Mouse (Mus musculus) liver, embryonic 14.5 days (tissue): ENCODE measurements around the gene F2. TPM values are rescaled to one million over a fixed set of nuclear protein-coding genes. Genes with fewer than 3 reads are reported as not detected.

Experiments
- ATAC-seq: fragments of 200-750 bp; cut with Nextera tagmentation; 2 replicates; pipeline ENCODE4 v1.8.0; 2017; ENCODE audit warnings: moderate number of reproducible peaks, mild to moderate bottlenecking, moderate library complexity; ENCODE audit not compliant: insufficient read depth
- DNase-seq, 3 experiments: peaks; one replicate each; pipeline ENCODE4 v3.0.0-alpha.2; 2012 to 2013; ENCODE audit warnings: low read depth in 3 of 3, low spot score in 3 of 3
- H3K27ac ChIP-seq: fragments of 300-500 bp; sonication (generic); 2 replicates; pipeline ENCODE4 v1.5.1; 2014; ENCODE audit warnings: moderate library complexity, mild to moderate bottlenecking, control low read depth, inconsistent platforms
- H3K27me3 ChIP-seq: fragments of 300-500 bp; sonication (generic); 2 replicates; pipeline ENCODE4 v1.6.1; 2014; ENCODE audit warnings: mild to moderate bottlenecking, low read length, moderate library complexity; ENCODE audit not compliant: control insufficient read depth, insufficient read depth
- H3K36me3 ChIP-seq: fragments of 300-500 bp; sonication (generic); replicated peaks from 2 replicates; pipeline ENCODE4 v1.6.1; 2014; ENCODE audit warnings: low read depth; ENCODE audit not compliant: control insufficient read depth, insufficient read depth
- H3K4me1 ChIP-seq, 2 experiments: fragments of 200-500 bp in 1 of 2; fragments of 300-500 bp in 1 of 2; sonication (generic) in 1 of 2; replicated peaks; 2 replicates each; pipeline ENCODE4 v1.6.1; 2012 to 2014; ENCODE audit warnings: antibody characterized with exemption in 1 of 2, inconsistent platforms in 1 of 2, low read length in 1 of 2; ENCODE audit not compliant: control insufficient read depth in 2 of 2, insufficient read depth in 2 of 2
- H3K4me2 ChIP-seq: fragments of 300-500 bp; sonication (generic); 2 replicates; pipeline ENCODE4 v1.6.1; 2014; ENCODE audit warnings: low read depth, mild to moderate bottlenecking, control low read depth, moderate library complexity
- H3K4me3 ChIP-seq, 2 experiments: fragments of 200-500 bp in 1 of 2; fragments of 300-500 bp in 1 of 2; sonication (generic) in 1 of 2; 2 replicates each; pipeline ENCODE4 v1.5.1; 2012 to 2014; ENCODE audit warnings: low read depth in 2 of 2, low read length in 2 of 2, mild to moderate bottlenecking in 2 of 2, control low read depth in 1 of 2, inconsistent platforms in 1 of 2, moderate library complexity in 1 of 2; ENCODE audit not compliant: insufficient read depth in 1 of 2
- H3K9ac ChIP-seq: fragments of 300-500 bp; sonication (generic); replicated peaks from 2 replicates; pipeline ENCODE4 v1.6.1; 2014; ENCODE audit warnings: mild to moderate bottlenecking, control low read depth, moderate library complexity
- H3K9me3 ChIP-seq: fragments of 300-500 bp; sonication (generic); 2 replicates; pipeline ENCODE4 v1.6.1; 2016; ENCODE audit warnings: low read length, mixed read lengths; ENCODE audit not compliant: control insufficient read depth
- CTCF ChIP-seq: IDR thresholded peaks from 2 replicates; pipeline ENCODE4 v1.5.1; 2016; ENCODE audit warnings: antibody characterized with exemption, low read depth, control low read depth
- EP300 ChIP-seq: IDR thresholded peaks from 2 replicates; pipeline ENCODE4 v1.6.1; 2016; ENCODE audit warnings: antibody characterized with exemption, low read depth
- WGBS: fragments of 180-500 bp; shearing (Covaris S2); extraction: QIAGEN DNeasy Blood & Tissue Kit; methylation state at CpG from one replicate; pipeline ENCODE4 v1.1.7; 2014; ENCODE audit not compliant: insufficient replicate concordance; 5-methylcytosine and 5-hydroxymethylcytosine counted together
- polyA plus RNA-seq, 2 experiments: library from polyadenylated mRNA; depleted of rRNA in 1 of 2; stranded (reverse) in 1 of 2; unstranded in 1 of 2; fragments of >200 nt; fragmentation: Nextera tagmentation in 1 of 2; extraction: Ambion mirVana in 1 of 2; gene quantifications; 2 replicates each; pipeline versions ENCODE4 v1.2.1 to v1.2.3; 2012 to 2014

Gene F2
- polyA plus RNA-seq, 2 experiments, result 202 to 203 TPM

DNA sequence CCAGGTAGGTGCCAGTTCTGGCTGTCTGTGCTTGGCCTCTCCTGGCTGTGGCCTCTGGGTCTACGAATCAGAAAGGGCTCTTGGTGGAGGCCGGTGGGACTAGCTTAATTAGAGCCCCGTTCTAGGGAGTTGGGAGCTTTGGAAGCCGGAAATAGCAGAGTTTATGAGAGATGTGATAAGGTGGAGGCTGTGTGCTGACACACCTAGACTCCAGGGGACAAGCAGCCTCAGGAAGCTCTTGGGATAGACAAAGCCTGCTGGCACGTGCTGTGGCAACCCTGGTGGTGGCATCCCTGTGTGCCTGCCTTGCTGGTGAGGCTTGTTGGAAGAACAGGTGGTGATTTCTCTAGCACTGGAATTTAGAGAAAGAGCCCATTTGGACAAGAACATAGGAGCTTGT, 19.2 kb upstream of the F2 start:
- no peak overlapping the region for H3K4me3 ChIP-seq
- H3K4me2 ChIP-seq, result no peak overlapping the region
- TF ChIP-seq CTCF (no peak), EP300 (no peak)
- DNase-seq (no peak), ATAC-seq (no peak)
- peaks cover 16% of the 10 kb centered on the region for H3K36me3 ChIP-seq
- no peaks in the 10 kb centered on the region for H3K27me3 ChIP-seq
- H3K9ac ChIP-seq, result no peak overlapping the region
- no peaks in the 10 kb centered on the region for H3K9me3 ChIP-seq
- 71% methylated on average over 5 of the region's 5 CpGs for WGBS
- H3K4me1 ChIP-seq, result peaks cover 4 to 5% of the 10 kb centered on the region in 2 experiments
- H3K27ac ChIP-seq, result no peak overlapping the region

- no peak for TF ChIP-seq CTCF
- no peak for TF ChIP-seq EP300
- H3K36me3 ChIP-seq, result peaks cover 16% of the 10 kb centered on the region
- H3K27me3 ChIP-seq, result no peaks in the 10 kb centered on the region
- H3K4me2 ChIP-seq, result no peak overlapping the region
- WGBS, result 70% methylated on average over 6 of the region's 6 CpGs
- H3K4me1 ChIP-seq, result peaks cover 10% of the 10 kb centered on the region in 2 experiments
- ATAC-seq, result no peak
- DNase-seq, result no peak
- no peak overlapping the region for H3K4me3 ChIP-seq
- no peaks in the 10 kb centered on the region for H3K9me3 ChIP-seq
- no peak overlapping the region for H3K27ac ChIP-seq
- H3K9ac ChIP-seq, result no peak overlapping the region
Measured at GRCm38 (mm10) chr2:91652863-91653262, 16.6 kb upstream of the F2 start.

DNA sequence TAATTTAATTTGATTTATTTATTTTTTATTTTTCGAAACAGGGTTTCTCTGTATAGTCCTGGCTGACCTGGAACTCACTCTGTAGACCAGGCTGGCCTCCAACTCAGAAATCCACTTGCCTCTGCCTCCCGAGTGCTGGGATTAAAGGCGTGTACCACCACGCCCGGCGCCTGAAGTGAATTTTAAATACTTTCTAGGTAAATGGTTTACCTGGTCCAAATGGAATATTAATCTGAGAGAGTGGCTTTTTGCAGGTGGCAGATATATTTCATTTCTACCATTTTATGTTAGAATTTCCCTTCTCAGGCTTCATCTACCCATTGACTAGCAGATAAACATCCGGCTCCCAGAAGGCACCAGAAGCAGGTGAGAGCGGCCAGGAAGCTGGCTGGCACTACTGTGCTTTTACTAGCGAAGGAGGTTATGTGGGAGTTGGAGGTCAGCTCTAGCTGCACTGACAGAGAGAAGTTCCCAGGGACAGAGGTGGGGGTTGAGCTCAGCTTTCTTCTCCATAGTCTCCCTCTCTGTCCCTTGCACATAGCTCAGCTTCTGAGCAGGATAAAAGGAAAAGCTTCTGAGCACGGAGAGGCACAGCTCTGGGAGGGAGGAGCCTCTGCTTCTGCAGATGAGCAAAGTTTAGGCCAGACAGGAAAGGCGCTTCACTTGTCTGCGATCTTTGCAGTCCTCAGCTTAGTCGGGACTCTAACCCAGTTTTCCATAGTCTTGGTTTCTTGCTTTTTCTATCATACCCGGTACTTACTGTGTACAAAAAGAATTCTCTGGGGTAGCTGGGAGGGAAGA, 15.4 kb upstream of the F2 start:
- ATAC-seq, result no peak
- Histone ChIP-seq H3K4me1 (peaks cover 10% of the 10 kb centered on the region in 2 experiments), H3K27ac (no peak overlapping the region), H3K9ac (no peak overlapping the region), H3K27me3 (no peaks in the 10 kb centered on the region), H3K36me3 (peaks cover 18% of the 10 kb centered on the region), H3K4me2 (peak overlapping the region; percentile 96), H3K9me3 (no peaks in the 10 kb centered on the region), H3K4me3 (no peak overlapping the region; a peak in 1 of 4 replicates)
- no peak for DNase-seq
- TF ChIP-seq EP300 (no peak), CTCF (no peak)
- WGBS, result 75% methylated on average over 14 of the region's 14 CpGs

DNA sequence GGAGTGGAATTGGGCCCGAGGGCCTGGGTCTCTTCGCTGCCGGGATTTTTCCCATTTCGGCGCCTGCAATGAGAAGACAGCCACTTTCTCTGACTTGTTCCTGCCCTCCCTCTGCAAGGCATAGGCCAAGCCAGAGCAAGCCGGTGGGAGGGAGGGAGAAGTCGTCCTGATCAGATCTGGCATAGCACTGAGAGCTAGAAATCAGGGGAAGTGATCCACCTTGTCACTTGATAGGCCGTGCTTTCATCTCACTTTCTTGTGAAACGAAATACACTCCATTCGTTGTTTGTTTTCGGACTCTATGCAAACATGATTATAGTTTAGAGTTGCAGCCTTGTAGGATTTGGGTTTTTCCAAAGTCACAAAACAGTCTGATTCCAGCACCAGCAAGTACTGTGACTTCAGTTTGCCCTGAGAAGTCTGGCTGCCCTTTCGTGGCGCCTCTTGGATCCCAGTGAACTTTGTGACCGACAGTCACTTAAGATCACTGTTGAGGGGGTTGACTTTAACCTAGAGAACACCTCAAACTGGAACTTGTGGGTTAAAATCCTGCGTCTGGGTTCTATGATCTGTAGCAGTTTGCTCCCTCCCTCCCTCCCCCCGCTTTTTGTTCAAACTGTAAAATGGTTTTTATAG, 14.3 kb upstream of the F2 start:
- Histone ChIP-seq H3K27ac (peak overlapping the region; percentile 76), H3K4me2 (peak overlapping the region; percentile 96), H3K4me1 (peaks cover 10% of the 10 kb centered on the region in 2 experiments), H3K9ac (peak overlapping the region; percentile 78), H3K36me3 (peaks cover 20% of the 10 kb centered on the region), H3K27me3 (no peaks in the 10 kb centered on the region), H3K9me3 (no peaks in the 10 kb centered on the region), H3K4me3 (peak overlapping the region; percentile 90 to 100)
- DNase-seq, result no peak
- TF ChIP-seq CTCF, result no peak
- TF ChIP-seq EP300, result no peak
- ATAC-seq, result peak; percentile 40
- WGBS, result 8% methylated on average over 16 of the region's 16 CpGs

- DNase-seq, result peak; percentile 98 to 99 (median 99)
- H3K9me3 ChIP-seq, result no peaks in the 10 kb centered on the region
- peak within 1 kb of the TSS; percentile 96 for H3K4me2 ChIP-seq
- no peaks in the 10 kb centered on the region for H3K27me3 ChIP-seq
- under 1% methylated on average over 44 of the region's 44 CpGs for WGBS
- peaks cover 27% of the 10 kb centered on the region for H3K36me3 ChIP-seq
- TF ChIP-seq EP300, result peak; percentile 26; the same call in 1 of the 2 replicates
- TF ChIP-seq CTCF, result no peak
- ATAC-seq, result peak; percentile 92
- peak within 1 kb of the TSS; percentile 81 for H3K27ac ChIP-seq
- peak within 1 kb of the TSS; percentile 82 for H3K9ac ChIP-seq
- H3K4me1 ChIP-seq, result peaks cover 10% of the 10 kb centered on the region in 2 experiments
- H3K4me3 ChIP-seq, result peak within 1 kb of the TSS; percentile 90 to 100
Measured at GRCm38 (mm10) chr2:91649553-91650359, 13.5 kb upstream of the F2 start, which contains the start of the genes Zfp408 and Arhgap1. Gene Zfp408, minus strand, starts transcription at chr2:91649791. Gene Arhgap1, plus strand, starts transcription at chr2:91649860.
